Mouse (Mus musculus) adrenal gland, adult 18-20 months (tissue): ENCODE data around the gene Med31. TPM values are rescaled to one million over a fixed set of nuclear protein-coding genes. Genes with fewer than 3 reads are reported as not detected.
"Not testable (repeated sequence)": the region's sequence is repeated elsewhere in the genome, so short reads cannot be mapped to it uniquely, and the experiment has no call there.

Experiments used
- DNase-seq, 2 experiments: peaks; one replicate each; pipeline ENCODE4 v3.0.0; 2021 to 2022; ENCODE audit warnings: low spot score in 2 of 2
- total RNA-seq, 2 experiments: library from RNA; stranded (reverse); gene quantifications; 1 replicate in 1 of 2; 2 replicates in 1 of 2; pipeline ENCODE4 v1.2.3; 2021

Med31 gene
- total RNA-seq, 2 experiments from 2014 or later = 11.2 to 12.3 TPM

GRCm38 (mm10) chr11:72205256-72205655, 10.1 kb downstream of the Med31 start:
- DNase-seq = no peak

- no peak for DNase-seq
These were observed 12.0 kb downstream of the Med31 start for GRCm38 (mm10) chr11:72203440-72203839.

DNA sequence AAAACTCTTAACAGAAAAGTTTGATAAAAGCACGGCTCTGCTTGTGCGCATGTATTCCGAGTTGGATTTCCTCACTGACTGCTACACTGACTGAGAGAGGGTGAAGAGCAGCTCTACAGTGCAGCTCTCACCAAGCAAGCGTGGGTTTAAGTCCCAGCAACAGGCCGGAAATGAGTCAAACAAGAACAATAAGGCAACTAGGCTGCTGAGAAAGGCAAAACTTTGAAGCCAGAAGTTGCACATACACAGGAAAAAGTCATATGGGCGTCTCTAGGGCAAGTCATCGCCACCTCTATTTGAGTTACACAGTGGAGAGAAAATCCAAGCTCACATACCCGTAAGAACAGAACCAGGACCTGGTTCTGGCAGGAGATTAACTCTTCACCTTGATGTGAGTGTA, 18.9 kb downstream of the Med31 start:
- no peak for DNase-seq

- no peak for DNase-seq
These were observed 21.1 kb downstream of the Med31 start for GRCm38 (mm10) chr11:72194259-72194658.

GRCm38 (mm10) chr11:72190857-72191256, 24.5 kb downstream of the Med31 start:
- DNase-seq = no peak

DNA sequence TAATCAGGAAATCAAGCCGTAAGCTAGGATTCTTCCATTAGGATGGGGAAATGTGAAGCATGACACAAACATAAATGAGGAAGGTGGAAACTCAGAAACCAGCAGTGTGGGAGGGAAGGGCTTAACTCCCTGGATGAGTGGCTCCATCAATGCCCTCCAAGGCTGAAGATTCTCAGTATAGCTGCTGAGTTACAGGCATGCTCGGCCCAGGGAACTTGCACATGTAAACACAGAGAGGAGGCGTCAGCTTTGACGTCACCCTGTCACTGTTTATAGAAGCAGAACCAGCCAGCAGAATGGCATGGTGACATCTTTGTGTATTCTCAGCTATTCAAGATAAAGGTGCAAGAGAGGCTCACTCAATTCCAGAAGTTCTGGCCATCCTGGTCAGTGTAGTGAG, 31.1 kb downstream of the Med31 start:
- DNase-seq = no peak

DNA sequence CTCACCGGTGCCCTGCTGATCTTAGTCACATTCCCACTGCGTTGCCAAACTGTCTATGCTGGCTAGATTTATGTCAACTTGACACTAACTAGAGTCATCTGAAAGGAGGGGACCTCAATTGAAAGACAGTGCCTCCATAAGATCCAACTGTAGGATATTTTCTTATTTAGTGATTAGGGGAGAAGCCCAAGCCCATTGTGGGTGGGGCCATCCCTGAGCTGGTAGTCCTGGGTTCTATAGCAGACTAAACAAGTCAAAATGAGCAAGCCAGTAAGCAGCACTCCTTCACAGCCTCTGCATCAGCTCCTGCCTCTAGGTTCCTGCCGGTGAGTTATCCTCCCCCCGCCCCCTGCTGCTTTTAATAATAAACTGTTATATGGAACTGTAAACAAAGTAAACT, 34.3 kb downstream of the Med31 start:
- no peak for DNase-seq

DNA sequence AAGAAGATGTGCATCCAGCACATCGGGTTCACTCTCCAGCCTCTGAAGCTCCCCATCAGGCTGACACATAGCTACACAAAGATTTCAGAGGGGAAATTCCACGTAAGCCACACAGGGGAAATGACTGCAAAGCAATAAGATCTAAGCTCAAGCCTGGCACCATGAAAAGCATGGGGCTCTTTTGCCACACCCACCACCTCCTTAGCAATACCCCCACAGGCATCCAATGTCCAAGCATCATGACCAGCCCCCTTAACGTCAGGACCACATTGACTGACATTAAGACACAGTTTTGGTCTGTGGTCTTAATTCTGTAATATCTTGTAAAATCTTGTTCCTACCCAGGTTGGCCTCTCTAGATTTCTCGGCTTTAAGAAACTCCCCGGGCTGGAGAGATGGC, 34.8 kb downstream of the Med31 start:
- DNase-seq = no peak

GRCm38 (mm10) chr11:72176553-72176952, 38.8 kb downstream of the Med31 start:
- DNase-seq = no peak

GRCm38 (mm10) chr11:72175966-72176365, 39.4 kb downstream of the Med31 start:
- no peak for DNase-seq

DNA sequence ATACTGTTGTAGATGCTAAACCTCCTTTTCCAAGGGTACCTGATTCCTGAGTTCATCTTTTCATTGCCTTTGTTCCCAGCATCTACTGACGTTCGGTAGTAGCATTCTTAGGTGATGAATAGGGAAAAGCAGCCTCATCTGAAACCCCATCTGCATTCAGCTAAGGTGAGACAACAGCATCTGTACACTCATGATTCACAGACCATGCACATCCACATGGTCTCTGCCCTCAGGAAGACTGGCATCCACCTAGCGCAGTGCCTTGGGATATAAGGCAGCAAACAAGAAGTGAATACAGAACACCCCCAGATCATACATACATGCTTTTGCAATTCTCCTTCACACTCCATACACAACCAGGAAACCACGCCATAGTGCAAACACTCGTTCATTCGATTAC, 40.7 kb downstream of the Med31 start:
- DNase-seq = no peak

- no peak for DNase-seq
These were observed 41.9 kb downstream of the Med31 start for GRCm38 (mm10) chr11:72173506-72173905.

GRCm38 (mm10) chr11:72171906-72172305, 43.5 kb downstream of the Med31 start:
- DNase-seq = not testable (repeated sequence)

GRCm38 (mm10) chr11:72169871-72170270, 45.5 kb downstream of the Med31 start:
- no peak for DNase-seq

DNA sequence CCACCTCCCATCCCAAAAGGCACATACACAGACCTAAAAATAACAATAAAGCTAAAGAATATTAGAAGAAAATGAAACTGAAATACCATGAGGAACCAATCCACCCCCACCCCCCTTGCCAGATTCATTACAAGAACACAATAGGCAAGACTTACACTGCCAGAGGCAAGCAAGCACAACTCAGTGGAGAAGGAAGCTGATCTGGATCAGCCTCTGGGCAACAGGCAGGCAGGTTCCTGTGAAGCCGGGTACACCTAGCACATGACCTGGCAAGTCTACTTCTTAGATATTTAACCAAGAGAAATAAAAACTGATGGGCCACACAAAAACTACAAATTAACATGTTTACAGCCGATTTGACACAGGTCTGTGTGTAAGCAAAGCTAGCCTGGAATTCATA, 52.2 kb downstream of the Med31 start:
- no peak for DNase-seq

Other genes starting within 250 kb of the Med31 start
- not detected for gene Aipl1, start 178.1 kb downstream of the Med31 start, total RNA-seq
- 1 to 10 TPM in 1 of 2 experiments, under 1 TPM in 1; 0.51 to 2.1 TPM for gene Pimreg, start 173.6 kb downstream of the Med31 start, total RNA-seq
- gene Pitpnm3, start 79.8 kb downstream of the Med31 start, total RNA-seq = 1 to 10 TPM; 3.3 to 7.6 TPM
- under 1 TPM; 0.70 to 0.76 TPM for gene Gm43951, start 8.8 kb downstream of the Med31 start, total RNA-seq
- gene 4933427D14Rik, start 8.1 kb downstream of the Med31 start, total RNA-seq = 1 to 10 TPM; 5.6 to 6.6 TPM
- gene Txndc17, start 8.0 kb downstream of the Med31 start, total RNA-seq = 10 to 100 TPM; 80.1 to 86.3 TPM
- gene Slc13a5, start 51.6 kb upstream of the Med31 start, total RNA-seq = not detected
- gene Xaf1, start 86.0 kb upstream of the Med31 start, total RNA-seq = 10 to 100 TPM; 16.7 to 19.0 TPM
- gene Fbxo39, start 98.9 kb upstream of the Med31 start, total RNA-seq = not detected
- under 1 TPM; 0.20 to 0.26 TPM for gene Tekt1, start 146.8 kb upstream of the Med31 start, total RNA-seq
- gene Smtnl2, start 196.1 kb upstream of the Med31 start, total RNA-seq = 1 to 10 TPM; 1.3 to 2.6 TPM
- 1 to 10 TPM in 1 of 2 experiments, under 1 TPM in 1; 0.80 to 3.4 TPM for gene Ggt6, start 219.9 kb upstream of the Med31 start, total RNA-seq
- gene Mybbp1a, start 225.8 kb upstream of the Med31 start, total RNA-seq = 10 to 100 TPM; 75.1 to 86.3 TPM